Mouse (Mus musculus) lung, embryonic 14.5 days (tissue): ENCODE results near the gene 9230104L09Rik. TPM values are rescaled to one million over a fixed set of nuclear protein-coding genes. Genes with fewer than 3 reads are reported as not detected.

Experiments used
- ATAC-seq: fragments of 200-750 bp; cut with Nextera tagmentation; 2 replicates; pipeline ENCODE4 v1.8.0; 2017; ENCODE audit warnings: mild to moderate bottlenecking, moderate TSS enrichment, moderate library complexity; ENCODE audit not compliant: insufficient read depth
- DNase-seq: peaks from one replicate; pipeline ENCODE4 v3.0.0-alpha.2; 2015
- H3K27ac ChIP-seq: fragments of 300-500 bp; sonication (generic); 2 replicates; pipeline ENCODE4 v1.5.1; 2014; ENCODE audit warnings: low read depth, mild to moderate bottlenecking, moderate library complexity
- H3K27me3 ChIP-seq: fragments of 300-500 bp; sonication (generic); 2 replicates; pipeline ENCODE4 v1.6.1; 2014; ENCODE audit warnings: low read length, control low read depth; ENCODE audit not compliant: insufficient read depth
- H3K36me3 ChIP-seq: fragments of 300-500 bp; sonication (generic); 2 replicates; pipeline ENCODE4 v1.6.1; 2014; ENCODE audit warnings: control low read depth; ENCODE audit not compliant: insufficient read depth
- H3K4me1 ChIP-seq: fragments of 300-500 bp; sonication (generic); 2 replicates; pipeline ENCODE4 v1.6.1; 2014; ENCODE audit warnings: antibody characterized with exemption, control low read depth; ENCODE audit not compliant: insufficient read depth
- H3K4me2 ChIP-seq: fragments of 300-500 bp; sonication (generic); 2 replicates; pipeline ENCODE4 v1.6.1; 2014; ENCODE audit warnings: mild to moderate bottlenecking
- H3K4me3 ChIP-seq: fragments of 300-500 bp; sonication (generic); 2 replicates; pipeline ENCODE4 v1.5.1; 2014; ENCODE audit warnings: low read depth, low read length
- H3K9ac ChIP-seq: fragments of 300-500 bp; sonication (generic); 2 replicates; pipeline ENCODE4 v1.6.1; 2014
- H3K9me3 ChIP-seq: fragments of 300-500 bp; sonication (generic); 2 replicates; pipeline ENCODE4 v1.6.1; 2016; ENCODE audit warnings: low read depth, low read length, control low read depth
- CTCF ChIP-seq: IDR thresholded peaks from 2 replicates; pipeline ENCODE4 v1.5.1; 2016; ENCODE audit warnings: antibody characterized with exemption, low read depth
- WGBS: fragments of 180-500 bp; shearing (Covaris S2); extraction: QIAGEN DNeasy Blood & Tissue Kit; methylation state at CpG from one replicate; pipeline ENCODE4 v1.1.7; 2014; 5-methylcytosine and 5-hydroxymethylcytosine counted together
- polyA plus RNA-seq: library from polyadenylated mRNA; unstranded; fragments of >200 nt; fragmentation: Nextera tagmentation; extraction: Ambion mirVana; gene quantifications from 2 replicates; pipeline ENCODE4 v1.2.1, GENCODE M21; 2014

Gene 9230104L09Rik
- polyA plus RNA-seq, 1 experiment from 2014 or later: not detected

DNA sequence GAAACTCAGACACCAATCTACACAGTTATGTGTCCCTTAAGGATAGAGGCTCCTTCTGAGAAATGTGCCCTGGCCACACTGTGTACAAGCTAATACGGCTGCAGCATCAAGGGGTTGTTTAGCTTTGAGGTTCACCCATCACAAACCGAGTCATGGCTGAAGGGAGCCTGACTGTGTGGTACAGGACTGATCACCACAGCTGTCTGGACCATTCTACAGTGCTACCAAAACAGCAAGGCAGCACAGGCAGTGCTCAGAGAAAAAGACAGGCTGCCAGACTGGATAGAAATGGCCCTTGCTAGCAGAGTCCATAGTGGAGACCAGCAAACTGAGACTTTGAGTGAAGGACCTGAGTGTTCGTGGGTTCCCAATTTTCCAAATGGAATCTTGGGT, 9.4 kb upstream of the 9230104L09Rik start:
- Histone ChIP-seq H3K27me3 (no peaks in the 10 kb centered on the region), H3K36me3 (peaks cover 22% of the 10 kb centered on the region), H3K9me3 (no peaks in the 10 kb centered on the region), H3K27ac (no peak overlapping the region), H3K9ac (peak overlapping the region; percentile 73), H3K4me2 (peak overlapping the region; percentile 65), H3K4me3 (peak overlapping the region; percentile 69), H3K4me1 (peaks cover 13% of the 10 kb centered on the region)
- ATAC-seq (peak; percentile 13; the same call in 1 of the 2 replicates), DNase-seq (no peak)
- WGBS: 19% methylated on average over 3 of the region's 3 CpGs
- no peak for TF ChIP-seq CTCF

DNA sequence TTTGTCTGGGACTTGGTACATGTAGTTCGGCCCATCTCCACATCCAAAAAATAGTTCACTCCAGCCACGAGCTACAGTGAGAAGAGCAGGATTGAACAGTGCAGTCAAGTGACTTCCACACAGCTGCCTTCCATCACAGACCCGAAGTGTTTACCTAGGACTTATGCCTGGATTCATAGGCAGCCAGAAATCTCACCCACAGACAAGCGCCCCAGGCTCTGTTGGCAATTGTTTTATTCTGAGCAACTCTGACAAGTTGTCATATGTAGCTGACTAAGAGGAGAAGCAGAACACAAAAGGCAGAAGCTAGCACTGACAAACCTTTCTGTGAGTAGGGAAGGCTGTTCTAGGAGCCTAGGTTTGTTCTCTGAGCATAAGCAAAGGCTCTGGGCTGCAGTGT, 8.0 kb upstream of the 9230104L09Rik start:
- Histone ChIP-seq H3K27me3 (no peaks in the 10 kb centered on the region), H3K4me1 (peaks cover 13% of the 10 kb centered on the region), H3K36me3 (peaks cover 22% of the 10 kb centered on the region), H3K4me3 (peak overlapping the region; percentile 69), H3K9me3 (no peaks in the 10 kb centered on the region), H3K9ac (peak overlapping the region; percentile 1; the same call in 1 of the 2 replicates), H3K27ac (peak overlapping the region; percentile 54; the same call in 1 of the 2 replicates), H3K4me2 (peak overlapping the region; percentile 65)
- TF ChIP-seq CTCF: no peak
- 28% methylated on average over 4 of the region's 4 CpGs for WGBS
- ATAC-seq (0 out of 2 replicates have a peak, but pooled peaks have one; percentile 4), DNase-seq (peak; percentile 66)

DNA sequence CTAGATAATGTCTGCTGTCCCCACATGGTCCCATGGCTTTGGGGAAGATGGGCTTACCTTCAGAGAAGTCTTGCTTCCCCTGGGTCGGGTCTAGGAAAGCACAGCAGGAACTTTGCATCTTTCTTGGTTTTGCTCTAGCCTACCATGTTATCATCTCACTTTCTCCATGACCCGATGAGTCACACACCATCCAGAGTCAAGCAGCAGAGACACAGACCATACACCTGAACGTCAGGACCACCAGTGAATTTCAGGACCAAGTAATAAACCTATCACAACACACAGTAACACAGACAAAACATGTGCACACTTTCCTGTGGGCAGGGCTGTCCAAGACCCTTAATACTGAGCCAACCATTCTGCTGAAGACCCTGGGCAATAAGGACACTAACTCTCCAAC, 5.7 kb upstream of the 9230104L09Rik start:
- Histone ChIP-seq H3K9me3 (no peaks in the 10 kb centered on the region), H3K4me1 (peaks cover 9% of the 10 kb centered on the region), H3K27me3 (no peaks in the 10 kb centered on the region), H3K4me3 (no peak overlapping the region), H3K27ac (no peak overlapping the region), H3K4me2 (no peak overlapping the region), H3K9ac (no peak overlapping the region), H3K36me3 (peaks cover 22% of the 10 kb centered on the region)
- ATAC-seq: no peak
- TF ChIP-seq CTCF: no peak
- no peak for DNase-seq
- 83% methylated on average over 3 of the region's 3 CpGs for WGBS

DNA sequence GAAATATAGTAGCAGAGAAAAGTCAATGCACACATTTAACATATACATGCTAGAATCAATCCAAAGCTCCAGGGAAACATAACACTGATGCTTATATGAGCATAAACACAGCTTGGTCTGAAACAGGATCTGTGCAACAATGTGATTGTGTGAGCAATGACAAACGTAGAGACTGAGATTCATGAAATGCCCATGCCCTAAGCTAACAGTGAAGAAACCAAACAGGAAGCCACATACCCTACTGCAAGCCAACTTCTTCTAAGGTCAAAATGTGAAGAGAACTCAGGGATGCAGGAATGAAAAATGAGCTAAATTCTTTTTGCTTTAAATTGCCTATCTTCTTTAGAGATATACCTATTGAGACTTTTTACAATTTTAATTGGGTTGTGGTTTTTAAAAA, 4.1 kb upstream of the 9230104L09Rik start:
- Histone ChIP-seq H3K36me3 (peaks cover 22% of the 10 kb centered on the region), H3K27ac (no peak overlapping the region), H3K9ac (no peak overlapping the region), H3K4me2 (no peak overlapping the region), H3K4me1 (peaks cover 9% of the 10 kb centered on the region), H3K4me3 (no peak overlapping the region), H3K27me3 (no peaks in the 10 kb centered on the region), H3K9me3 (no peaks in the 10 kb centered on the region)
- ATAC-seq (no peak), DNase-seq (no peak)
- WGBS: 56% methylated on average over 1 of the region's 1 CpGs
- no peak for TF ChIP-seq CTCF

DNA sequence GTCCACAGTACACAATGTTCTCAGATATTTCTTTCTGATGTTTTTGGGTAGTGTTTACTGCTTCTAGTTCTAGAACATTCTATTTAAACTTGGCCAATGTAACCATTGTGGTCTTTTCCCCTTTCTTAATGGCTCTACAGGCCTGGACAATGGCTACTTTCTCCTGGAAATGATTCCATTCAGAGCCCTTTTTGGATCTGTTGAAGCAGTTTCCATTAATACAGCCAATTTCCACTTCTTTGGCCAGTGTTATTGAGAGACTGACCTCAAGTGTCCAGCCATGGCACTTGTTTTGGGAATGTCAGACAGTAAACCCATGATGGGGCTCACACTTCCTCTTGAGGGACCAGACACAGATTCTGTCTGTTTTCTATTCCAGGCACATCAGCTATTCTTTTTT, 3.1 kb downstream of the 9230104L09Rik start:
- no peaks in the 10 kb centered on the region for H3K9me3 ChIP-seq
- no peaks in the 10 kb centered on the region for H3K4me1 ChIP-seq
- TF ChIP-seq CTCF: no peak
- no peak overlapping the region for H3K4me3 ChIP-seq
- no peak overlapping the region for H3K9ac ChIP-seq
- H3K36me3 ChIP-seq: no peaks in the 10 kb centered on the region
- DNase-seq: no peak
- H3K4me2 ChIP-seq: no peak overlapping the region
- no peaks in the 10 kb centered on the region for H3K27me3 ChIP-seq
- H3K27ac ChIP-seq: no peak overlapping the region
- ATAC-seq: no peak

DNA sequence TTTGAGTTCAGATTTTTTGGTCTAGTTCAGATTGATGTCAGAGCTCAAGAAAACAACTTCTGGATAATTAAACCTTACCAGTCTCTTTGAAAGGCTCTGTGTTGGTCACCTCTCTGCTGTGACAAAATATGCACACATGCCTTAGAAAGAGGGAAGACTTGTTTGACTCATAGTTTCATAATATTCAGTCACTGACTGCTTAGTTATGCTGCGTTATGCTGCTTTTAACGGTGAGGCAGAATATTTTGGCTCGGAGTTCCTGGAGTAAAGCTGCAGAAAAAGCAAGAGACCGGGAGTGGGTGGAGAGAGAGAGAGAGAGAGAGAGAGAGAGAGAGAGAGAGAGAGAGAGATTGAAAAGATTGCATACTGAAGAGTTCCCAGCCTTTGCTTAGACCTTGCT, 3.8 kb downstream of the 9230104L09Rik start:
- 69% methylated on average over 4 of the region's 4 CpGs for WGBS
- no peak for ATAC-seq
- Histone ChIP-seq H3K9me3 (no peaks in the 10 kb centered on the region), H3K4me2 (no peak overlapping the region), H3K4me1 (no peaks in the 10 kb centered on the region), H3K27ac (no peak overlapping the region), H3K4me3 (no peak overlapping the region), H3K27me3 (no peaks in the 10 kb centered on the region), H3K36me3 (no peaks in the 10 kb centered on the region), H3K9ac (no peak overlapping the region)
- DNase-seq: no peak
- no peak for TF ChIP-seq CTCF

DNA sequence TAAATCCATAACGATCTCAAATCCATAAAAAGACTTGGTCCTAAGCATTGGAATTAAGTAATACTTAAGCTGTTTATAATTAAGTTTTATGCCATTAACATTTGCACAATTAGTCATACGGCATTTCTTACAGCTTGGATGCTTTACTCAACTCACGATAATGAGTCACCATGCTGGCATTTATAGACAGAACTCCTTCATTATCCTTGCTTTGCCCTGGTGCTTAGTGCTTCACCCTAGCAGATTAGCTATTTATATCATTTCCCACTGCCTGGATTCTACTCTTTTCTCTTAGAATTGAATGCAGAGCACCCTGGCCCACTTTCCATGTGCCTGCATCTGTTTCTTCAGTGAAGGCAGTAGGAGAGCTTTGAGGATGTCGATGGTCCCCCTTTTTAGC, 7.3 kb downstream of the 9230104L09Rik start:
- Histone ChIP-seq H3K27ac (no peak overlapping the region), H3K27me3 (no peaks in the 10 kb centered on the region), H3K4me3 (no peak overlapping the region), H3K36me3 (no peaks in the 10 kb centered on the region), H3K9ac (no peak overlapping the region), H3K4me1 (no peaks in the 10 kb centered on the region), H3K9me3 (no peaks in the 10 kb centered on the region), H3K4me2 (no peak overlapping the region)
- no peak for DNase-seq
- no peak for TF ChIP-seq CTCF
- no peak for ATAC-seq
- 68% methylated on average over 4 of the region's 4 CpGs for WGBS
